Mouse (Mus musculus) cerebellum, postnatal 4 days (tissue): Measurements from ENCODE around the gene Bhmt.
"Not testable (repeated sequence)": the region's sequence is repeated elsewhere in the genome, so short reads cannot be mapped to it uniquely, and the experiment has no call there.

Experiments
- DNase-seq, 2 experiments: peaks; one replicate each; pipeline ENCODE4 v3.0.0; 2022; ENCODE audit warnings: low spot score in 2 of 2, mixed read lengths in 1 of 2

The Bhmt gene

GRCm38 (mm10) chr13:93608476-93608875 lies 29.3 kb downstream of the Bhmt start:
- no peak for DNase-seq

- no peak for DNase-seq
These were observed 30.1 kb downstream of the Bhmt start for GRCm38 (mm10) chr13:93607701-93608100.

GRCm38 (mm10) chr13:93606868-93607578 lies 30.7 kb downstream of the Bhmt start:
- no peak for DNase-seq

GRCm38 (mm10) chr13:93604698-93605097 lies 33.1 kb downstream of the Bhmt start:
- no peak for DNase-seq

GRCm38 (mm10) chr13:93601527-93601926 lies 36.2 kb downstream of the Bhmt start:
- DNase-seq, result no peak

- no peak for DNase-seq
These were observed 44.6 kb downstream of the Bhmt start for GRCm38 (mm10) chr13:93593040-93593699.

- not testable (repeated sequence) for DNase-seq
These were observed 55.2 kb downstream of the Bhmt start for GRCm38 (mm10) chr13:93582526-93582925.

GRCm38 (mm10) chr13:93580431-93580830 lies 57.3 kb downstream of the Bhmt start:
- DNase-seq, result no peak

- DNase-seq, result no peak
These were observed 68.1 kb downstream of the Bhmt start for GRCm38 (mm10) chr13:93569676-93570075.
